Mouse (Mus musculus): ENCODE results near the gene Slfn9. TPM values are rescaled to one million over a fixed set of nuclear protein-coding genes. Genes with fewer than 3 reads are reported as not detected.
"Not testable (repeated sequence)": the region's sequence is repeated elsewhere in the genome, so short reads cannot be mapped to it uniquely, and the experiment has no call there.

The Slfn9 gene
- total RNA-seq (2014; rRNA removed), result 0.99 and 1.6 TPM in 2 replicates
- polyA plus RNA-seq (2015; fragmentation: Nextera tagmentation; extraction: Ambion mirVana), result 0.52 and 0.53 TPM in 2 replicates

- Histone ChIP-seq H3K4me1 (ENCODE audit: insufficient read depth, low read length) (no peaks in the 10 kb centered on the region), H3K27ac (ENCODE audit: low read depth, low read length) (no peak within 1 kb of the TSS), H3K4me3 (ENCODE audit: low read depth, low read length) (peak within 1 kb of the TSS; percentile 36), H3K36me3 (ENCODE audit: insufficient read depth, low read length) (no peaks in the 10 kb centered on the region), H3K9ac (replicated peaks; ENCODE audit: low read length, poor library complexity, severe bottlenecking) (no peak within 1 kb of the TSS), H3K4me2 (ENCODE audit: low read depth, low read length, poor library complexity, severe bottlenecking) (peak within 1 kb of the TSS; percentile 51), H3K27me3 (ENCODE audit: insufficient read depth, low read length) (no peaks in the 10 kb centered on the region), H3K9me3 (ENCODE audit: low read length) (no peaks in the 10 kb centered on the region)
- no peak for TF ChIP-seq CTCF (IDR thresholded peaks at IDR 0.05)
- 7% methylated on average over 14 of the region's 14 CpGs for WGBS
- DNase-seq (ENCODE audit: low spot score) (peak; percentile 28), ATAC-seq (ENCODE audit: low FRiP score) (no peak)
Observed at GRCm38 (mm10) chr11:82991469-82992166, at the start of gene Slfn9. TSS of gene Slfn9 (minus strand) at chr11:82991830.

- Histone ChIP-seq H3K9ac (replicated peaks; ENCODE audit: low read length, poor library complexity, severe bottlenecking) (no peak overlapping the region), H3K4me1 (ENCODE audit: insufficient read depth, low read length) (no peaks in the 10 kb centered on the region), H3K4me2 (ENCODE audit: low read depth, low read length, poor library complexity, severe bottlenecking) (no peak overlapping the region), H3K9me3 (ENCODE audit: low read length) (no peaks in the 10 kb centered on the region), H3K4me3 (ENCODE audit: low read depth, low read length) (no peak overlapping the region), H3K36me3 (ENCODE audit: insufficient read depth, low read length) (no peaks in the 10 kb centered on the region), H3K27ac (ENCODE audit: low read depth, low read length) (no peak overlapping the region), H3K27me3 (ENCODE audit: insufficient read depth, low read length) (no peaks in the 10 kb centered on the region)
- DNase-seq (ENCODE audit: low spot score) (no peak), ATAC-seq (ENCODE audit: low FRiP score) (no peak)
- TF ChIP-seq CTCF (IDR thresholded peaks at IDR 0.05), result no peak
Observed at GRCm38 (mm10) chr11:83041000-83041399, 49.4 kb upstream of the Slfn9 start.

GRCm38 (mm10) chr11:83040325-83040724 lies 48.7 kb upstream of the Slfn9 start:
- ATAC-seq (ENCODE audit: low FRiP score), result no peak
- TF ChIP-seq CTCF (IDR thresholded peaks at IDR 0.05), result no peak
- 30% methylated on average over 1 of the region's 1 CpGs for WGBS

GRCm38 (mm10) chr11:83039796-83040195 lies 48.2 kb upstream of the Slfn9 start:
- Histone ChIP-seq H3K27ac (ENCODE audit: low read depth, low read length) (no peak overlapping the region), H3K27me3 (ENCODE audit: insufficient read depth, low read length) (no peaks in the 10 kb centered on the region), H3K36me3 (ENCODE audit: insufficient read depth, low read length) (no peaks in the 10 kb centered on the region), H3K4me1 (ENCODE audit: insufficient read depth, low read length) (no peaks in the 10 kb centered on the region), H3K4me2 (ENCODE audit: low read depth, low read length, poor library complexity, severe bottlenecking) (peak overlapping the region; percentile 15; the same call in 1 of the 2 replicates), H3K9me3 (ENCODE audit: low read length) (no peaks in the 10 kb centered on the region), H3K9ac (replicated peaks; ENCODE audit: low read length, poor library complexity, severe bottlenecking) (no peak overlapping the region), H3K4me3 (ENCODE audit: low read depth, low read length) (no peak overlapping the region)
- 12% methylated on average over 19 of the region's 19 CpGs for WGBS
- no peak for DNase-seq (ENCODE audit: low spot score)
- ATAC-seq (ENCODE audit: low FRiP score), result no peak
- TF ChIP-seq CTCF (IDR thresholded peaks at IDR 0.05), result no peak

More at GRCm38 (mm10) chr11:83040325-83040724, 48.7 kb upstream of the Slfn9 start:
- H3K27ac ChIP-seq (ENCODE audit: low read depth, low read length), result no peak overlapping the region
- H3K36me3 ChIP-seq (ENCODE audit: insufficient read depth, low read length), result no peaks in the 10 kb centered on the region
- H3K4me1 ChIP-seq (ENCODE audit: insufficient read depth, low read length), result no peaks in the 10 kb centered on the region
- DNase-seq (ENCODE audit: low spot score), result no peak
- H3K9ac ChIP-seq (replicated peaks; ENCODE audit: low read length, poor library complexity, severe bottlenecking), result no peak overlapping the region
- H3K9me3 ChIP-seq (ENCODE audit: low read length), result no peaks in the 10 kb centered on the region
- no peaks in the 10 kb centered on the region for H3K27me3 ChIP-seq (ENCODE audit: insufficient read depth, low read length)
- no peak overlapping the region; the same call in 1 of the 2 replicates for H3K4me2 ChIP-seq (ENCODE audit: low read depth, low read length, poor library complexity, severe bottlenecking)
- no peak overlapping the region for H3K4me3 ChIP-seq (ENCODE audit: low read depth, low read length)

GRCm38 (mm10) chr11:83039156-83039555 lies 47.5 kb upstream of the Slfn9 start:
- no peak overlapping the region for H3K9ac ChIP-seq (replicated peaks; ENCODE audit: low read length, poor library complexity, severe bottlenecking)
- H3K4me2 ChIP-seq (ENCODE audit: low read depth, low read length, poor library complexity, severe bottlenecking), result no peak overlapping the region
- no peak overlapping the region for H3K4me3 ChIP-seq (ENCODE audit: low read depth, low read length)
- WGBS, result 57% methylated on average over 1 of the region's 1 CpGs
- DNase-seq (ENCODE audit: low spot score) (no peak), ATAC-seq (ENCODE audit: low FRiP score) (no peak)
- H3K27ac ChIP-seq (ENCODE audit: low read depth, low read length), result no peak overlapping the region
- no peaks in the 10 kb centered on the region for H3K36me3 ChIP-seq (ENCODE audit: insufficient read depth, low read length)
- no peaks in the 10 kb centered on the region for H3K9me3 ChIP-seq (ENCODE audit: low read length)
- no peaks in the 10 kb centered on the region for H3K27me3 ChIP-seq (ENCODE audit: insufficient read depth, low read length)
- no peaks in the 10 kb centered on the region for H3K4me1 ChIP-seq (ENCODE audit: insufficient read depth, low read length)
- no peak for TF ChIP-seq CTCF (IDR thresholded peaks at IDR 0.05)

- not testable (repeated sequence) for H3K9ac ChIP-seq (replicated peaks; ENCODE audit: low read length, poor library complexity, severe bottlenecking); DNase-seq (ENCODE audit: low spot score); H3K4me1 ChIP-seq (ENCODE audit: insufficient read depth, low read length); H3K27me3 ChIP-seq (ENCODE audit: insufficient read depth, low read length); H3K36me3 ChIP-seq (ENCODE audit: insufficient read depth, low read length); H3K4me3 ChIP-seq (ENCODE audit: low read depth, low read length); H3K4me2 ChIP-seq (ENCODE audit: low read depth, low read length, poor library complexity, severe bottlenecking); H3K9me3 ChIP-seq (ENCODE audit: low read length); H3K27ac ChIP-seq (ENCODE audit: low read depth, low read length); ATAC-seq (ENCODE audit: low FRiP score)
- WGBS, result 83% methylated on average over 3 of the region's 3 CpGs
Observed at GRCm38 (mm10) chr11:83038686-83039085, 47.1 kb upstream of the Slfn9 start.

Measured in midbrain, postnatal 0 days (tissue).